Mouse (Mus musculus) MEL (cell line): Measurements from ENCODE around the gene Tlr3. TPM values are rescaled to one million over a fixed set of nuclear protein-coding genes. Genes with fewer than 3 reads are reported as not detected.

Source experiments
- DNase-seq: peaks from one replicate; pipeline ENCODE4 v3.0.0; 2011; ENCODE audit warnings: low read depth, low spot score
- H3K27ac ChIP-seq: 2 replicates; pipeline ENCODE4 v1.5.1; 2012; ENCODE audit warnings: low read depth, mild to moderate bottlenecking, control low read depth, low read length, moderate library complexity; ENCODE audit not compliant: control insufficient read depth
- H3K27me3 ChIP-seq, 2 experiments: fragments of 150-350 bp in 1 of 2; sonication (generic) in 1 of 2; 2 replicates each; pipeline ENCODE4 v1.6.1; 2012; ENCODE audit warnings: low read length in 2 of 2, mild to moderate bottlenecking in 2 of 2, improper control_type of control experiment in 1 of 2, moderate library complexity in 1 of 2; ENCODE audit not compliant: insufficient read depth in 2 of 2, control insufficient read depth in 1 of 2
- H3K36me3 ChIP-seq, 2 experiments: 2 replicates each; pipeline ENCODE4 v1.6.1; 2012 to 2014; ENCODE audit warnings: low read length in 2 of 2, improper control_type of control experiment in 1 of 2, inconsistent platforms in 1 of 2, mild to moderate bottlenecking in 1 of 2; ENCODE audit not compliant: insufficient read depth in 2 of 2, control insufficient read depth in 1 of 2
- H3K4me1 ChIP-seq, 2 experiments: fragments of 150-350 bp in 1 of 2; sonication (generic) in 1 of 2; 2 replicates each; pipeline ENCODE4 v1.6.1; 2012; ENCODE audit warnings: low read length in 2 of 2, improper control_type of control experiment in 1 of 2, mild to moderate bottlenecking in 1 of 2; ENCODE audit not compliant: insufficient read depth in 2 of 2, control insufficient read depth in 1 of 2
- H3K4me3 ChIP-seq, 2 experiments: fragments of 150-350 bp in 1 of 2; sonication (generic) in 1 of 2; 2 replicates each; pipeline ENCODE4 v1.5.1; 2012; ENCODE audit warnings: low read depth in 2 of 2, low read length in 2 of 2, mild to moderate bottlenecking in 2 of 2, moderate library complexity in 2 of 2, control low read depth in 1 of 2, improper control_type of control experiment in 1 of 2; ENCODE audit not compliant: control insufficient read depth in 1 of 2, insufficient read depth in 1 of 2
- H3K79me2 ChIP-seq: 2 replicates; pipeline ENCODE4 v1.6.1; 2012; ENCODE audit warnings: mild to moderate bottlenecking, low read length, moderate library complexity; ENCODE audit not compliant: control insufficient read depth, poor library complexity, insufficient read depth
- H3K9ac ChIP-seq: 2 replicates; pipeline ENCODE4 v1.6.1; 2012; ENCODE audit warnings: low read depth, mild to moderate bottlenecking, control low read depth, low read length, moderate library complexity; ENCODE audit not compliant: control insufficient read depth, poor library complexity, severe bottlenecking
- H3K9me3 ChIP-seq: fragments of 150-350 bp; sonication (generic); replicated peaks from 2 replicates; pipeline ENCODE4 v1.6.1; 2012; ENCODE audit warnings: mild to moderate bottlenecking, low read length, improper control_type of control experiment, moderate library complexity; ENCODE audit not compliant: insufficient read depth
- CHD1 ChIP-seq: IDR thresholded peaks from 2 replicates; pipeline ENCODE4 v1.6.1; 2012; ENCODE audit warnings: low read depth, mild to moderate bottlenecking, inconsistent platforms, low read length, improper control_type of control experiment
- E2F4 ChIP-seq: IDR thresholded peaks from 2 replicates; pipeline ENCODE4 v1.6.1; 2011; ENCODE audit warnings: low read depth, low read length, improper control_type of control experiment, borderline replicate concordance
- ELF1 ChIP-seq: IDR thresholded peaks from 2 replicates; pipeline ENCODE4 v1.6.1; 2014; ENCODE audit warnings: low read depth, mild to moderate bottlenecking, inconsistent platforms, low read length, improper control_type of control experiment, moderate library complexity
- ETS1 ChIP-seq: IDR thresholded peaks from 2 replicates; pipeline ENCODE4 v1.6.1; 2012; ENCODE audit warnings: low read depth, mild to moderate bottlenecking, inconsistent platforms, low read length, improper control_type of control experiment, moderate library complexity
- GABPA ChIP-seq: IDR thresholded peaks from 2 replicates; pipeline ENCODE4 v1.6.1; 2012; ENCODE audit warnings: low read depth, mild to moderate bottlenecking, inconsistent platforms, low read length, improper control_type of control experiment, moderate library complexity
- GATA1 ChIP-seq: IDR thresholded peaks from 2 replicates; pipeline ENCODE4 v1.6.1; 2011; ENCODE audit warnings: low read depth, low read length, improper control_type of control experiment
- JUND ChIP-seq: IDR thresholded peaks from 2 replicates; pipeline ENCODE4 v1.6.1; 2011; ENCODE audit warnings: low read depth, mild to moderate bottlenecking, improper control_type of control experiment, low read length
- MAFK ChIP-seq: IDR thresholded peaks from 2 replicates; pipeline ENCODE4 v1.6.1; 2011; ENCODE audit warnings: low read depth, mild to moderate bottlenecking, low read length, improper control_type of control experiment, borderline replicate concordance
- MAX ChIP-seq: IDR thresholded peaks from 2 replicates; pipeline ENCODE4 v1.6.1; 2011; ENCODE audit warnings: low read length, improper control_type of control experiment
- MAZ ChIP-seq: IDR thresholded peaks from 2 replicates; pipeline ENCODE4 v1.6.1; 2012; ENCODE audit warnings: low read depth, mild to moderate bottlenecking, inconsistent platforms, low read length, improper control_type of control experiment
- MEF2A ChIP-seq: IDR thresholded peaks from 2 replicates; pipeline ENCODE4 v1.6.1; 2014; ENCODE audit warnings: low read depth, mild to moderate bottlenecking, inconsistent platforms, low read length, improper control_type of control experiment; ENCODE audit not compliant: poor library complexity, insufficient replicate concordance, severe bottlenecking; ENCODE audit errors: extremely low read depth
- MXI1 ChIP-seq: IDR thresholded peaks from 2 replicates; pipeline ENCODE4 v1.6.1; 2011; ENCODE audit warnings: mild to moderate bottlenecking, low read depth, low read length, improper control_type of control experiment
- MYC ChIP-seq: IDR thresholded peaks from 2 replicates; pipeline ENCODE4 v1.6.1; 2011; ENCODE audit warnings: low read depth, mild to moderate bottlenecking, low read length, improper control_type of control experiment, moderate library complexity
- NELFE ChIP-seq: IDR thresholded peaks from 2 replicates; pipeline ENCODE4 v1.6.1; 2011; ENCODE audit warnings: low read depth, low read length, improper control_type of control experiment
- POLR2AphosphoS2 ChIP-seq: IDR thresholded peaks from 2 replicates; pipeline ENCODE4 v1.6.1; 2011; ENCODE audit warnings: low read length, improper control_type of control experiment
- RAD21 ChIP-seq: IDR thresholded peaks from 2 replicates; pipeline ENCODE4 v1.6.1; 2011; ENCODE audit warnings: mild to moderate bottlenecking, low read depth, low read length, improper control_type of control experiment
- RCOR1 ChIP-seq: IDR thresholded peaks from 2 replicates; pipeline ENCODE4 v1.6.1; 2012; ENCODE audit warnings: low read depth, mild to moderate bottlenecking, inconsistent platforms, low read length, improper control_type of control experiment
- SIN3A ChIP-seq: IDR thresholded peaks from 2 replicates; pipeline ENCODE4 v1.6.1; 2012; ENCODE audit warnings: low read length, improper control_type of control experiment, inconsistent platforms
- TBP ChIP-seq: IDR thresholded peaks from 2 replicates; pipeline ENCODE4 v1.8.0; 2011; ENCODE audit warnings: low read depth, low read length, improper control_type of control experiment
- USF2 ChIP-seq, 2 experiments: IDR thresholded peaks; 2 replicates each; pipeline ENCODE4 v1.6.1; 2011 to 2012; ENCODE audit warnings: improper control_type of control experiment in 2 of 2, low read length in 2 of 2, borderline replicate concordance in 1 of 2, inconsistent platforms in 1 of 2, low read depth in 1 of 2, mild to moderate bottlenecking in 1 of 2; ENCODE audit not compliant: insufficient read depth in 1 of 2
- ZC3H11A ChIP-seq: IDR thresholded peaks from 2 replicates; pipeline ENCODE4 v1.6.1; 2012; ENCODE audit warnings: low read depth, mild to moderate bottlenecking, inconsistent platforms, low read length, improper control_type of control experiment
- ZKSCAN1 ChIP-seq: IDR thresholded peaks from 2 replicates; pipeline ENCODE4 v1.6.1; 2012; ENCODE audit warnings: low read depth, mild to moderate bottlenecking, inconsistent platforms, low read length, improper control_type of control experiment, moderate library complexity
- ZMIZ1 ChIP-seq: IDR thresholded peaks from 2 replicates; pipeline ENCODE4 v1.6.1; 2012; ENCODE audit warnings: low read depth, mild to moderate bottlenecking, inconsistent platforms, low read length, improper control_type of control experiment, moderate library complexity
- ZNF384 ChIP-seq: IDR thresholded peaks from 2 replicates; pipeline ENCODE4 v1.6.1; 2012; ENCODE audit warnings: low read depth, mild to moderate bottlenecking, inconsistent platforms, low read length, improper control_type of control experiment
- polyA plus RNA-seq, 2 experiments: library from polyadenylated mRNA; stranded (reverse) in 1 of 2; unstranded in 1 of 2; fragments of >175 nt in 1 of 2; fragments of >200 nt in 1 of 2; gene quantifications; 2 replicates each; pipeline versions ENCODE4 v1.2.1 to v1.2.4; 2012; ENCODE audit warnings: low replicate concordance in 2 of 2, low read depth in 1 of 2; ENCODE audit not compliant: insufficient read length in 2 of 2, insufficient read depth in 1 of 2, missing spikeins in 1 of 2
- total RNA-seq: library from RNA; depleted of rRNA; stranded (reverse); fragments of 300-350 nt; gene quantifications from 2 replicates; pipeline ENCODE4 v1.2.3, GENCODE M21; 2012

The Tlr3 gene
- total and polyA plus RNA-seq, 3 experiments: 0.15 TPM; not detected in 2

- Histone ChIP-seq H3K4me1 (no peaks in the 10 kb centered on the region), H3K27me3 (no peaks in the 10 kb centered on the region), H3K27ac (no peak overlapping the region), H3K4me3 (no peak overlapping the region), H3K9me3 (no peaks in the 10 kb centered on the region), H3K36me3 (no peaks in the 10 kb centered on the region), H3K9ac (no peak overlapping the region), H3K79me2 (no peaks in the 10 kb centered on the region)
- no peak for DNase-seq
- TF ChIP-seq MAFK (no peak), ZKSCAN1 (no peak), MEF2A (no peak), MYC (no peak), TBP (no peak), JUND (no peak), GATA1 (no peak), MAX (no peak)
Observed at GRCm38 (mm10) chr8:45420151-45420550, 9.3 kb upstream of the Tlr3 start.

GRCm38 (mm10) chr8:45414965-45415364 lies 4.1 kb upstream of the Tlr3 start:
- Histone ChIP-seq H3K27me3 (no peaks in the 10 kb centered on the region), H3K9me3 (no peaks in the 10 kb centered on the region), H3K36me3 (no peaks in the 10 kb centered on the region), H3K79me2 (no peaks in the 10 kb centered on the region), H3K4me1 (no peaks in the 10 kb centered on the region), H3K9ac (no peak overlapping the region), H3K4me3 (no peak overlapping the region), H3K27ac (no peak overlapping the region)
- DNase-seq: no peak
- TF ChIP-seq MAZ (no peak), POLR2AphosphoS2 (no peak), NELFE (no peak), CHD1 (no peak), ELF1 (no peak), ZMIZ1 (no peak), MXI1 (no peak), GATA1 (no peak), SIN3A (no peak), E2F4 (no peak), MAFK (no peak), MAX (no peak), GABPA (no peak), USF2 (IDR thresholded peaks at IDR 0.05; ENCODE audit: borderline replicate concordance in 1 of 2, insufficient read depth in 1 of 2, low read depth in 1 of 2, low read length in 2 of 2) (no peak), ETS1 (no peak), ZNF384 (no peak), ZC3H11A (no peak), RAD21 (no peak), RCOR1 (no peak)
